Mouse (Mus musculus): ENCODE measurements around the gene Tmem200a. TPM values are rescaled to one million over a fixed set of nuclear protein-coding genes. Genes with fewer than 3 reads are reported as not detected.

Tmem200a gene
- polyA plus RNA-seq, 1 experiment, result 1.6 TPM

DNA sequence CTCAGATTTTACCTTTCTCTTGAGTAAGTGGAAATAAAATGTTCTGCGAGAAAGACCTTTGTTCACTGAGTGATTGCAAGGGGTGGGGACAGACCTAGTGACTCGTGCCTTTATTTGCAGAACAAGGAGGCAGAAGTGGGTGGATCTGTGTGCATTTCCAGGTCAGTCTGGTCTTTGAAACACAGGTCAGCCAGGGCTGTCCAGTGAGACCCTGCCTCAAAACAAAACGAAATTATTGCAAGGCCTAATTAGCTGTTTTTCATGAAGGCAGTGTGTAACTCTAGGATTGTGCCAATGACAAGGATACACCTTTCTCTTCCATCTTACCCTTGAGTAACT lies 150.4 kb downstream of the Tmem200a start:
- Histone ChIP-seq H3K79me2 (ENCODE audit: control insufficient read depth, insufficient read depth) (no peaks in the 10 kb centered on the region), H3ac (ENCODE audit: control insufficient read depth, insufficient read length, low read depth) (no peak overlapping the region), H3K36me3 (ENCODE audit: control insufficient read depth, insufficient read depth) (no peaks in the 10 kb centered on the region), H3K4me3 (ENCODE audit: insufficient read depth, poor library complexity, severe bottlenecking) (no peak overlapping the region), H3K79me3 (ENCODE audit: low read depth) (no peaks in the 10 kb centered on the region), H3K27me3 (ENCODE audit: control insufficient read depth, insufficient read depth, insufficient read length) (no peaks in the 10 kb centered on the region)
- TF ChIP-seq CEBPB (IDR thresholded peaks at IDR 0.05; ENCODE audit: low read depth) (no peak), FOSL1 (IDR thresholded peaks at IDR 0.05; ENCODE audit: insufficient read depth, low read length, poor library complexity, severe bottlenecking) (no peak), USF1 (IDR thresholded peaks at IDR 0.05; ENCODE audit: low read depth) (no peak), MAX (IDR thresholded peaks at IDR 0.05) (no peak), CTCF (IDR thresholded peaks at IDR 0.05; ENCODE audit: control insufficient read depth, insufficient read depth, insufficient read length) (no peak), MYOG (IDR thresholded peaks at IDR 0.05; ENCODE audit: control insufficient read depth, extremely low read depth, insufficient read length) (no peak), MYOD1 (IDR thresholded peaks at IDR 0.05; ENCODE audit: control insufficient read depth, insufficient read length, low read depth) (no peak)

DNA sequence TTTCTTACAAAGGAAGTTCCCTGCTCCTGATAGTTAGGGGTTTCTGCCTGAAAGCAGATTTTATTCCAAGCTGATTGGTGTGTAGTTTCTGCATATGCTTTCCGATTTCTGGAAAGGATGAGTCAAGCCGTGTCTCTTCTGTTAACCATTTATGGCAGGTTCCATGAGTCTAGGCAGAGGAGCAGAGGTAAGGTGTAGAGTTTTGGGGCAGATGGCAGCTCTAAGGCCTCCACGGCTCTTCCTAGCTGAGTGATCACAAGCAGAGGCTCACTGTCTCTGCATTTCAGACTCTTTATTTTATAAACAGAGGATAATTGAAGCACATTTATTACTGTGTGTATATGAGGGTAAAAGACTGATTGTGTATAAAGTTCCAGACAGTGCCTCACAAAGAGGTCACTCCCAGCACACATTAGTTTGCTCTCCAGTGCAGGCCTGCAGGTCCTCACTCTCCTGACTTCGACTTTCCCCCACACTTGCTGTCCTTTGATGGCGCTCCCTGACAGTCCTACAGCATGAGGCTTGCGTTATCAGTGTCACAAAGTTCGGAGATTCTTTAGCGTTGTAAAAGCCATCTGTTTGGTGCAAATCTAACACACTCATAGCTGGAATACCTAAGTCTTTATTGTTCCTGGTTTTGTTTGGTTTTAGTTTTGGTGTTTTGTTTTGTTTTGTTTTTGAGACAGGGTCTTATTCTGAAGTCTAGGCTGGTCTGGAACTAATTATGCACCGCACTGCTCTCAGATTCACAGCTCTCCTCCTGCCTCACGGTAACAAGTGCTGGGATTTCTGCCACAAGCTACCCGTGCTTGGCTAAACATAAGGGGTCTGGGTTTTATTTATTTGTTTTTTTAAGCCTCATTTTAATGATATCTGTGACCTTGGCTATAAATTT lies 151.1 kb downstream of the Tmem200a start:
- Histone ChIP-seq H3ac (ENCODE audit: control insufficient read depth, insufficient read length, low read depth) (no peak overlapping the region), H3K4me3 (ENCODE audit: insufficient read depth, poor library complexity, severe bottlenecking) (no peak overlapping the region), H3K36me3 (ENCODE audit: control insufficient read depth, insufficient read depth) (no peaks in the 10 kb centered on the region), H3K27me3 (ENCODE audit: control insufficient read depth, insufficient read depth, insufficient read length) (no peaks in the 10 kb centered on the region), H3K79me3 (ENCODE audit: low read depth) (no peaks in the 10 kb centered on the region), H3K79me2 (ENCODE audit: control insufficient read depth, insufficient read depth) (no peaks in the 10 kb centered on the region)
- TF ChIP-seq MYOD1 (IDR thresholded peaks at IDR 0.05; ENCODE audit: control insufficient read depth, insufficient read length, low read depth) (no peak), MAX (IDR thresholded peaks at IDR 0.05) (no peak), USF1 (IDR thresholded peaks at IDR 0.05; ENCODE audit: low read depth) (no peak), MYOG (IDR thresholded peaks at IDR 0.05; ENCODE audit: control insufficient read depth, extremely low read depth, insufficient read length) (no peak), CTCF (IDR thresholded peaks at IDR 0.05; ENCODE audit: control insufficient read depth, insufficient read depth, insufficient read length) (no peak), FOSL1 (IDR thresholded peaks at IDR 0.05; ENCODE audit: insufficient read depth, low read length, poor library complexity, severe bottlenecking) (no peak), CEBPB (IDR thresholded peaks at IDR 0.05; ENCODE audit: low read depth) (no peak)

DNA sequence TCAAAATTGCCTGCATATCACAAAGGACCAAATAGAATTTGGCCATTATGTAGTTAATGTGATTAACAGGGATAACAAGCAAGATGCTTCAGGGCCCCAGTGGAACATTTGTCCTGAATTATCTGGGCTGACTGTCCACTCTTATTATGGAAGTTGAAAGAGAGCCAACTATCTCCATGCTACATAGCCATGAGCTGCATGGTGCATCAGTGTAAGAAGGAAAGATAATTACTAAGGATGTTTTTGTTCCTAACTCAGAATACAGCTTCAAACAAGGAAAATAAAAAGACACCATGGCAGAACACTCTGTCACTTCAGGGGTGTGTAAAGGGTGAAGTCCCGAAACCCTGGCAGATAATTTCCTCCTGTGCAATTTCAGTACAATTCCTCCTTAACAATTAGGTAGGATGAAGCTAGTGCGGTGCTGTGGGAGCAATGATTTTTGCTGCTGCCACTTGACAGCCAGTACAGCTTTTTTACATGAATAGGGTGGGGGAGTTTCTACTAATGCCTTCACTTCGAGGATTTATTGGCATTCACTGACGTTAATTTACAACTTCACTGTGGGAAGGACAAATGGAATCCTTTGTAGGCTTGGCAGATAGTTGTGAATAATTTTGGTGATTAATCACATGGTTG lies 158.1 kb downstream of the Tmem200a start:
- H3K36me3 ChIP-seq (ENCODE audit: control insufficient read depth, insufficient read depth), result no peaks in the 10 kb centered on the region
- TF ChIP-seq MYOG (IDR thresholded peaks at IDR 0.05; ENCODE audit: control insufficient read depth, extremely low read depth, insufficient read length) (no peak), MAX (IDR thresholded peaks at IDR 0.05) (no peak), MYOD1 (IDR thresholded peaks at IDR 0.05; ENCODE audit: control insufficient read depth, insufficient read length, low read depth) (no peak), FOSL1 (IDR thresholded peaks at IDR 0.05; ENCODE audit: insufficient read depth, low read length, poor library complexity, severe bottlenecking) (no peak), CTCF (IDR thresholded peaks at IDR 0.05; ENCODE audit: control insufficient read depth, insufficient read depth, insufficient read length) (no peak), USF1 (IDR thresholded peaks at IDR 0.05; ENCODE audit: low read depth) (no peak), CEBPB (IDR thresholded peaks at IDR 0.05; ENCODE audit: low read depth) (no peak)

DNA sequence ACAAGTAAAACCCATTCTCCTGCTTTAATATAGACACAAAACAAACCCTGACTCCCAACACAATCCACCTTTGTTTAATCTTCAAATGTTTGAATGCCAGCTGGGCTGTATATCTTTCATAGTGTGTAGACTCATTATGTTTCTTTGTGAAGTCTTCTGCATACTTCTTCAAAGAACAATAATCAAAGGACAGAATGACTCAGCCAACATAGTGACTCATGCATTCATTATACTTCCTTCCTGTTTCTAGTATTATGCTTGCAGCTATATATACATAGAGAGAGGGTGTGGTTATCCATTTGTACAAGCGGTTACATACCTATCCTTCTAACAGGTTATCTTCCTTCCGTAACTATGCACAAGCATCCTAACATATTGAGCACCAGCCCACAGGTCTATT lies 160.7 kb downstream of the Tmem200a start:
- Histone ChIP-seq H3K27me3 (ENCODE audit: control insufficient read depth, insufficient read depth, insufficient read length) (no peaks in the 10 kb centered on the region), H3K79me2 (ENCODE audit: control insufficient read depth, insufficient read depth) (no peaks in the 10 kb centered on the region), H3K36me3 (ENCODE audit: control insufficient read depth, insufficient read depth) (no peaks in the 10 kb centered on the region), H3K79me3 (ENCODE audit: low read depth) (no peaks in the 10 kb centered on the region), H3K4me3 (ENCODE audit: insufficient read depth, poor library complexity, severe bottlenecking) (no peak overlapping the region), H3ac (ENCODE audit: control insufficient read depth, insufficient read length, low read depth) (no peak overlapping the region)
- TF ChIP-seq MYOG (IDR thresholded peaks at IDR 0.05; ENCODE audit: control insufficient read depth, extremely low read depth, insufficient read length) (no peak), MAX (IDR thresholded peaks at IDR 0.05) (no peak), FOSL1 (IDR thresholded peaks at IDR 0.05; ENCODE audit: insufficient read depth, low read length, poor library complexity, severe bottlenecking) (peak; percentile 89), MYOD1 (IDR thresholded peaks at IDR 0.05; ENCODE audit: control insufficient read depth, insufficient read length, low read depth) (no peak), CEBPB (IDR thresholded peaks at IDR 0.05; ENCODE audit: low read depth) (no peak), CTCF (IDR thresholded peaks at IDR 0.05; ENCODE audit: control insufficient read depth, insufficient read depth, insufficient read length) (no peak), USF1 (IDR thresholded peaks at IDR 0.05; ENCODE audit: low read depth) (no peak)

More for the DNA sequence above, 158.1 kb downstream of the Tmem200a start:
- Histone ChIP-seq H3K79me2 (ENCODE audit: control insufficient read depth, insufficient read depth) (no peaks in the 10 kb centered on the region), H3K79me3 (ENCODE audit: low read depth) (no peaks in the 10 kb centered on the region), H3K27me3 (ENCODE audit: control insufficient read depth, insufficient read depth, insufficient read length) (no peaks in the 10 kb centered on the region), H3ac (ENCODE audit: control insufficient read depth, insufficient read length, low read depth) (no peak overlapping the region), H3K4me3 (ENCODE audit: insufficient read depth, poor library complexity, severe bottlenecking) (no peak overlapping the region)

DNA sequence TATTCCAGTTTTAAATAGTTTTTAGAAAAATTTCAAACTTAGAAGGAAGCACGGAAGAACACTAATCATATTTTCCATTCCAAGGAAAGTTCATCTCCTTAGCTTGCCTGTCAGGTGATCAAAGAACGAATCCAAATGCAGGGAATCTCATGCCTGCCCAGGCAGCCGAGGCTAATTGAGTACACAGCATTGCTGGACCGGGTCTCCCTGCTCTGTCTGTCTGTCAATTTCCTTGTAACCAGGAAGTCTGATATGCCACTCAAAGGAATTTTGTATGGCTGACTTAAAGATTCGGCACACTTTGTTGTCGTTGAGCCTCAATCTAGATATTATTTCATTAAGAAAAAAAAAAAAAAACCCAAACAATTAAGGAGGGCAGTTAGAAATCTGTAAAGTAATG lies 168.6 kb downstream of the Tmem200a start:
- Histone ChIP-seq H3K79me3 (ENCODE audit: low read depth) (no peaks in the 10 kb centered on the region), H3K4me3 (ENCODE audit: insufficient read depth, poor library complexity, severe bottlenecking) (no peak overlapping the region), H3K27me3 (ENCODE audit: control insufficient read depth, insufficient read depth, insufficient read length) (no peaks in the 10 kb centered on the region), H3K36me3 (ENCODE audit: control insufficient read depth, insufficient read depth) (no peaks in the 10 kb centered on the region), H3K79me2 (ENCODE audit: control insufficient read depth, insufficient read depth) (no peaks in the 10 kb centered on the region), H3ac (ENCODE audit: control insufficient read depth, insufficient read length, low read depth) (no peak overlapping the region)
- TF ChIP-seq FOSL1 (IDR thresholded peaks at IDR 0.05; ENCODE audit: insufficient read depth, low read length, poor library complexity, severe bottlenecking) (no peak), MAX (IDR thresholded peaks at IDR 0.05) (no peak), CTCF (IDR thresholded peaks at IDR 0.05; ENCODE audit: control insufficient read depth, insufficient read depth, insufficient read length) (no peak), CEBPB (IDR thresholded peaks at IDR 0.05; ENCODE audit: low read depth) (no peak), MYOG (IDR thresholded peaks at IDR 0.05; ENCODE audit: control insufficient read depth, extremely low read depth, insufficient read length) (no peak), USF1 (IDR thresholded peaks at IDR 0.05; ENCODE audit: low read depth) (no peak), MYOD1 (IDR thresholded peaks at IDR 0.05; ENCODE audit: control insufficient read depth, insufficient read length, low read depth) (no peak)

All from C2C12 (cell line).